Mouse (Mus musculus) pancreas, adult 10 weeks (tissue): Measurements from ENCODE around the gene Slc39a2. TPM values are rescaled to one million over a fixed set of nuclear protein-coding genes. Genes with fewer than 3 reads are reported as not detected.

Source experiments
- polyA plus RNA-seq: library from polyadenylated mRNA; stranded (reverse); fragments of 350-450 nt; fragmentation: Illumina TruSeq; extraction: RNeasy Lipid Tissue Mini Kit (QIAGEN cat#74804); gene quantifications from one replicate; pipeline ENCODE4 v1.2.3, GENCODE M21; 2015; ENCODE audit warnings: low read depth, low replicate concordance; ENCODE audit not compliant: insufficient read depth

Gene Slc39a2
- polyA plus RNA-seq, result 1.00 TPM

GRCm38 (mm10) chr14:51892191-51892939 lies at the start of gene Slc39a2:
Slc39a2 (plus strand) TSS chr14:51892889.

GRCm38 (mm10) chr14:51853399-51853798 lies 39.3 kb upstream of the Slc39a2 start, which contains the start of gene Ear6:
Ear6 (plus strand) TSS chr14:51853699.

GRCm38 (mm10) chr14:51884598-51885331 lies 7.9 kb upstream of the Slc39a2 start, which contains the start of gene Mettl17:
Mettl17 (plus strand) TSS chr14:51884842.

GRCm38 (mm10) chr14:51913960-51914762 lies 21.5 kb downstream of the Slc39a2 start, which contains the start of gene Ndrg2:
Ndrg2 (minus strand) TSS chr14:51914158.

GRCm38 (mm10) chr14:51918125-51918524 lies 25.4 kb downstream of the Slc39a2 start, which contains the start of gene Tppp2:
Tppp2 (plus strand) TSS chr14:51918425.

GRCm38 (mm10) chr14:51922571-51922865 lies 29.8 kb downstream of the Slc39a2 start, which contains the start of gene Rnase13:
Rnase13 (minus strand) TSS chr14:51922773.

Other genes with a start within 250 kb of the Slc39a2 start
- gene Gm17079, start 197.4 kb upstream of the Slc39a2 start, polyA plus RNA-seq, result not detected
- gene Gm5800, start 175.7 kb upstream of the Slc39a2 start, polyA plus RNA-seq, result not detected
- not detected for gene Ang4, start 119.3 kb upstream of the Slc39a2 start, polyA plus RNA-seq
- not detected for gene AY358078, start 92.8 kb upstream of the Slc39a2 start, polyA plus RNA-seq
- gene Ear6, start 39.2 kb upstream of the Slc39a2 start, polyA plus RNA-seq, result not detected
- gene Mettl17, start 8.0 kb upstream of the Slc39a2 start, polyA plus RNA-seq, result 14.3 TPM
- 19.1 TPM for gene Ndrg2, start 21.3 kb downstream of the Slc39a2 start, polyA plus RNA-seq
- not detected for gene Tppp2, start 25.5 kb downstream of the Slc39a2 start, polyA plus RNA-seq
- gene Rnase13, start 29.9 kb downstream of the Slc39a2 start, polyA plus RNA-seq, result not detected
- 17.2 TPM for gene Arhgef40, start 91.8 kb downstream of the Slc39a2 start, polyA plus RNA-seq
- not detected for gene Tmem253, start 122.8 kb downstream of the Slc39a2 start, polyA plus RNA-seq
- 9.1 TPM for gene Zfp219, start 127.8 kb downstream of the Slc39a2 start, polyA plus RNA-seq
- gene Olfr221, start 149.6 kb downstream of the Slc39a2 start, polyA plus RNA-seq, result not detected
- 41.8 TPM for gene Hnrnpc, start 211.1 kb downstream of the Slc39a2 start, polyA plus RNA-seq
- 8.4 TPM for gene Rpgrip1, start 217.8 kb downstream of the Slc39a2 start, polyA plus RNA-seq